Mouse (Mus musculus): ENCODE measurements around the gene Ptpn3. TPM values are rescaled to one million over a fixed set of nuclear protein-coding genes. Genes with fewer than 3 reads are reported as not detected.
"Not testable (repeated sequence)": the region's sequence is repeated elsewhere in the genome, so short reads cannot be mapped to it uniquely, and the experiment has no call there.

The Ptpn3 gene
- total and polyA plus RNA-seq, 3 experiments, result 0.08 to 0.14 (median 0.09) TPM

- H3K9me3 ChIP-seq (replicated peaks; ENCODE audit: low read length), result no peaks in the 10 kb centered on the region
- H3K4me3 ChIP-seq (replicated peaks in 1 of 3; ENCODE audit: low read depth in 2 of 3, low read length in 2 of 3, poor library complexity in 1 of 3), result no peak overlapping the region
- no peak overlapping the region for H3K27ac ChIP-seq (ENCODE audit: insufficient read depth, low read depth)
- dilution Hi-C loops (cut with MboI; ENCODE audit: extremely low pct_ligation_motif_present, extremely low pct_unique_long_range_greater_than_20kb, low sequenced_read_pairs) (no loop called here), in situ Hi-C loops (cut with MboI; ENCODE audit: low pct_ligation_motif_present, low pct_unique_long_range_greater_than_20kb, low sequenced_read_pairs) (no loop called here)
- no peak for DNase-seq (ENCODE audit: extremely low read depth)
- H3K27me3 ChIP-seq (replicated peaks), result no peaks in the 10 kb centered on the region
- no peak for TF ChIP-seq MXI1 (IDR thresholded peaks at IDR 0.05; ENCODE audit: low read depth, low read length)
- no peaks in the 10 kb centered on the region for H3K79me2 ChIP-seq (replicated peaks; ENCODE audit: control insufficient read depth, extremely low read depth, insufficient read depth, poor library complexity, severe bottlenecking)
- no peaks in the 10 kb centered on the region for H3K36me3 ChIP-seq (replicated peaks in 1 of 2; ENCODE audit: control insufficient read depth in 1 of 2, insufficient read depth in 1 of 2, low read length in 1 of 2)
- peaks cover 0 to 8% of the 10 kb centered on the region in 2 experiments; a peak in 2 of 4 replicates for H3K4me1 ChIP-seq (ENCODE audit: control insufficient read depth in 1 of 2, insufficient read depth in 2 of 2)
- H3K9ac ChIP-seq (ENCODE audit: insufficient read depth, low read depth), result no peak overlapping the region
- no peak overlapping the region for H3K4me2 ChIP-seq (ENCODE audit: insufficient read depth, low read depth, poor library complexity, severe bottlenecking)
Measured at GRCm38 (mm10) chr4:57202132-57202531, 99.5 kb downstream of the Ptpn3 start.

DNA sequence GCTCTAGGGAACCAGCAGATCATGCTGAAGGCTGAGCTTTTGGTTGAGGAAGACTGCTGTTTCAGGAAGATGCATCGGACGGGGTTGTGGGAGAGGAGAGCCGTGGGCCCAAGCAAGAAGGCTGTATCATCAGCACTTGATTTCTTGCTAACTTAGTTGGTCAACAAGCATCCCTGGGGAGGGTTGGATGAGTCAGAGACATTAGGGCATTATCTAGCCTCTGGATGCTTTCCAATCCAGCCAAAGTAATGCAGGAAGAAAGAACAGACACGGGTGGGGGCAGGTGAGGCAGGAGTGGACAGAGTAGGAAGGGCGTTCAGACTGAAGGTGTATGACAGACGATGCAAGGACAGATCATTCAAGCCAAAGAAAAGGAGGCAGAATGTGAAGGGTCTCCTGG lies 101.0 kb downstream of the Ptpn3 start:
- no peak for TF ChIP-seq TCF12 (IDR thresholded peaks at IDR 0.05; ENCODE audit: low read depth, low read length)
- TF ChIP-seq GABPA (IDR thresholded peaks at IDR 0.05; ENCODE audit: insufficient replicate concordance, low read depth, low read length), result no peak
- TF ChIP-seq ZNF384 (IDR thresholded peaks at IDR 0.05; ENCODE audit: low read depth, low read length), result no peak
- no peak for TF ChIP-seq MAFK (IDR thresholded peaks at IDR 0.05; ENCODE audit: insufficient replicate concordance, low read length)
- no peak for TF ChIP-seq PAX5 (IDR thresholded peaks at IDR 0.05; ENCODE audit: low read length)
- no peak for TF ChIP-seq ETS1 (conservative IDR thresholded peaks at IDR 0.05; ENCODE audit: low read depth, low read length)
- no peak for TF ChIP-seq MEF2A (IDR thresholded peaks at IDR 0.05; ENCODE audit: borderline replicate concordance, low read depth, low read length)
- no peak for TF ChIP-seq CHD2 (IDR thresholded peaks at IDR 0.05; ENCODE audit: low read length)
- TF ChIP-seq E2F4 (IDR thresholded peaks at IDR 0.05; ENCODE audit: insufficient replicate concordance, low read depth, low read length), result no peak
- TF ChIP-seq SIN3A (IDR thresholded peaks at IDR 0.05; ENCODE audit: low read length), result no peak
- no peak for TF ChIP-seq MXI1 (IDR thresholded peaks at IDR 0.05; ENCODE audit: low read depth, low read length)
- no peak for TF ChIP-seq ZC3H11A (IDR thresholded peaks at IDR 0.05; ENCODE audit: low read depth, low read length)
- TF ChIP-seq EP300 (IDR thresholded peaks at IDR 0.05; ENCODE audit: low read length), result no peak
- TF ChIP-seq UBTF (IDR thresholded peaks at IDR 0.05; ENCODE audit: low read depth, low read length), result no peak
- TF ChIP-seq MAZ (IDR thresholded peaks at IDR 0.05; ENCODE audit: low read depth, low read length), result no peak
- TF ChIP-seq USF2 (conservative IDR thresholded peaks at IDR 0.05; ENCODE audit: low read depth, low read length), result no peak
- no peak for TF ChIP-seq NELFE (IDR thresholded peaks at IDR 0.05; ENCODE audit: low read depth, low read length)
- no peak for TF ChIP-seq ELF1 (IDR thresholded peaks at IDR 0.05; ENCODE audit: low read depth, low read length)

DNA sequence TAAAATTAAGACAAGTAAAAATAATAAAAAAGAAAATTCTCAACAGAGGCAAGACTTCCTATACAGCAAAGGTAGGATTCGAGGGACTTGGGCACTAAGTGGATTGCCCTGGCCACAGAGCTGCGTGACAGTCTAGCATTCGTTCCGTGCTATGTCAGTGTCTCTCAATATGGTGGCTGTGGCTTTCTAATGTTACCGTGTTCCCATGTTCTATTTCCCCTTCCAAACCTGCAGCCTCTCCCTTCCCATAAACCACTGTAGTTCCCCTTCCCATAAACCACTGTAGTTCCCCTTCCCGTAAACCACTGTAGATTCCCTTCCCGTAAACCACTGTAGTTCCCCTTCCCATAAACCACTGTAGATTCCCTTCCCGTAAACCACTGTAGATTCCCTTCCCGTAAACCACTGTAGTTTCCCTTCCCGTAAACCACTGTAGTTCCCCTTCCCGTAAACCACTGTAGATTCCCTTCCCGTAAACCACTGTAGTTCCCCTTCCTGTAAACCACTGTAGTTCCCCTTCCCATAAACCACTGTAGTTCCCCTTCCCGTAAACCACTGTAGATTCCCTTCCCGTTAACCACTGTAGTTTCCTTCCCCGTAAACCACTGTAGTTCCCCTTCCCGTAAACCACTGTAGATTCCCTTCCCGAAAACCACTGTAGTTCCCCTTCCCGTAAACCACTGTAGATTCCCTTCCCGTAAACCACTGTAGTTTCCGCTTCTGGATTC lies 102.8 kb downstream of the Ptpn3 start:
- peaks cover 7 to 27% of the 10 kb centered on the region in 2 experiments; a peak in 3 of 4 replicates for H3K4me1 ChIP-seq (ENCODE audit: control insufficient read depth in 1 of 2, insufficient read depth in 2 of 2)
- DNase-seq (ENCODE audit: extremely low read depth); H3K36me3 ChIP-seq (replicated peaks in 1 of 2; ENCODE audit: control insufficient read depth in 1 of 2, insufficient read depth in 1 of 2, low read length in 1 of 2); H3K27me3 ChIP-seq (replicated peaks); H3K9ac ChIP-seq (ENCODE audit: insufficient read depth, low read depth); H3K4me3 ChIP-seq (replicated peaks in 1 of 3; ENCODE audit: low read depth in 2 of 3, low read length in 2 of 3, poor library complexity in 1 of 3); H3K4me2 ChIP-seq (ENCODE audit: insufficient read depth, low read depth, poor library complexity, severe bottlenecking); H3K27ac ChIP-seq (ENCODE audit: insufficient read depth, low read depth); H3K9me3 ChIP-seq (replicated peaks; ENCODE audit: low read length); dilution Hi-C loops (cut with MboI; ENCODE audit: extremely low pct_ligation_motif_present, extremely low pct_unique_long_range_greater_than_20kb, low sequenced_read_pairs); in situ Hi-C loops (cut with MboI; ENCODE audit: low pct_ligation_motif_present, low pct_unique_long_range_greater_than_20kb, low sequenced_read_pairs); H3K79me2 ChIP-seq (replicated peaks; ENCODE audit: control insufficient read depth, extremely low read depth, insufficient read depth, poor library complexity, severe bottlenecking): not testable (repeated sequence)

More for the DNA sequence above, 101.0 kb downstream of the Ptpn3 start:
- Histone ChIP-seq H3K9ac (ENCODE audit: insufficient read depth, low read depth) (no peak overlapping the region), H3K27ac (ENCODE audit: insufficient read depth, low read depth) (no peak overlapping the region), H3K9me3 (replicated peaks; ENCODE audit: low read length) (no peaks in the 10 kb centered on the region), H3K36me3 (replicated peaks in 1 of 2; ENCODE audit: control insufficient read depth in 1 of 2, insufficient read depth in 1 of 2, low read length in 1 of 2) (no peaks in the 10 kb centered on the region), H3K27me3 (replicated peaks) (no peaks in the 10 kb centered on the region), H3K79me2 (replicated peaks; ENCODE audit: control insufficient read depth, extremely low read depth, insufficient read depth, poor library complexity, severe bottlenecking) (no peaks in the 10 kb centered on the region), H3K4me1 (ENCODE audit: control insufficient read depth in 1 of 2, insufficient read depth in 2 of 2) (peaks cover 3 to 12% of the 10 kb centered on the region in 2 experiments; a peak in 2 of 4 replicates), H3K4me3 (replicated peaks in 1 of 3; ENCODE audit: low read depth in 2 of 3, low read length in 2 of 3, poor library complexity in 1 of 3) (no peak overlapping the region), H3K4me2 (ENCODE audit: insufficient read depth, low read depth, poor library complexity, severe bottlenecking) (no peak overlapping the region)
- in situ Hi-C loops (cut with MboI; ENCODE audit: low pct_ligation_motif_present, low pct_unique_long_range_greater_than_20kb, low sequenced_read_pairs) (no loop called here), dilution Hi-C loops (cut with MboI; ENCODE audit: extremely low pct_ligation_motif_present, extremely low pct_unique_long_range_greater_than_20kb, low sequenced_read_pairs) (no loop called here)
- DNase-seq (ENCODE audit: extremely low read depth), result no peak
